Mouse (Mus musculus) embryonic facial prominence, embryonic 14.5 days (tissue): ENCODE results near the gene Tcf7l2. TPM values are rescaled to one million over a fixed set of nuclear protein-coding genes. Genes with fewer than 3 reads are reported as not detected.

Experiments
- ATAC-seq: fragments of 200-750 bp; cut with Nextera tagmentation; 2 replicates; pipeline ENCODE4 v1.8.0; 2017; ENCODE audit warnings: low read depth, moderate number of reproducible peaks, moderate TSS enrichment
- DNase-seq: peaks from one replicate; pipeline ENCODE4 v3.0.0-alpha.2; 2015; ENCODE audit warnings: low spot score
- H3K27ac ChIP-seq: fragments of 300-500 bp; sonication (generic); replicated peaks from 2 replicates; pipeline ENCODE4 v1.5.1; 2014; ENCODE audit warnings: low read depth, mild to moderate bottlenecking, low read length, moderate library complexity
- H3K27me3 ChIP-seq: fragments of 300-500 bp; sonication (generic); replicated peaks from 2 replicates; pipeline ENCODE4 v1.6.1; 2014; ENCODE audit warnings: low read length; ENCODE audit not compliant: control insufficient read depth, insufficient read depth
- H3K36me3 ChIP-seq: fragments of 300-500 bp; sonication (generic); 2 replicates; pipeline ENCODE4 v1.6.1; 2014; ENCODE audit warnings: low read length, mixed read lengths; ENCODE audit not compliant: control insufficient read depth, insufficient read depth
- H3K4me1 ChIP-seq: fragments of 300-500 bp; sonication (generic); 2 replicates; pipeline ENCODE4 v1.6.1; 2014; ENCODE audit warnings: antibody characterized with exemption, low read length; ENCODE audit not compliant: control insufficient read depth, insufficient read depth
- H3K4me2 ChIP-seq: fragments of 300-500 bp; sonication (generic); 2 replicates; pipeline ENCODE4 v1.6.1; 2014; ENCODE audit warnings: low read depth, mild to moderate bottlenecking, low read length, moderate library complexity, mixed read lengths
- H3K4me3 ChIP-seq: fragments of 300-500 bp; sonication (generic); 2 replicates; pipeline ENCODE4 v1.5.1; 2014; ENCODE audit warnings: low read depth, mild to moderate bottlenecking, low read length
- H3K9ac ChIP-seq: fragments of 300-500 bp; sonication (generic); 2 replicates; pipeline ENCODE4 v1.6.1; 2014; ENCODE audit warnings: low read depth, mild to moderate bottlenecking, low read length, moderate library complexity, mixed read lengths
- H3K9me3 ChIP-seq: fragments of 300-500 bp; sonication (generic); 2 replicates; pipeline ENCODE4 v1.6.1; 2016; ENCODE audit warnings: low read length; ENCODE audit not compliant: control insufficient read depth
- WGBS: fragments of 180-500 bp; shearing (Covaris S2); extraction: QIAGEN DNeasy Blood & Tissue Kit; methylation state at CpG from one replicate; pipeline ENCODE4 v1.1.7; 2014; 5-methylcytosine and 5-hydroxymethylcytosine counted together
- polyA plus RNA-seq: library from polyadenylated mRNA; unstranded; fragments of >200 nt; fragmentation: Nextera tagmentation; extraction: Ambion mirVana; gene quantifications from 2 replicates; pipeline ENCODE4 v1.2.1, GENCODE M21; 2014

The Tcf7l2 gene
- polyA plus RNA-seq, 1 experiment from 2014 or later: 106 TPM

DNA sequence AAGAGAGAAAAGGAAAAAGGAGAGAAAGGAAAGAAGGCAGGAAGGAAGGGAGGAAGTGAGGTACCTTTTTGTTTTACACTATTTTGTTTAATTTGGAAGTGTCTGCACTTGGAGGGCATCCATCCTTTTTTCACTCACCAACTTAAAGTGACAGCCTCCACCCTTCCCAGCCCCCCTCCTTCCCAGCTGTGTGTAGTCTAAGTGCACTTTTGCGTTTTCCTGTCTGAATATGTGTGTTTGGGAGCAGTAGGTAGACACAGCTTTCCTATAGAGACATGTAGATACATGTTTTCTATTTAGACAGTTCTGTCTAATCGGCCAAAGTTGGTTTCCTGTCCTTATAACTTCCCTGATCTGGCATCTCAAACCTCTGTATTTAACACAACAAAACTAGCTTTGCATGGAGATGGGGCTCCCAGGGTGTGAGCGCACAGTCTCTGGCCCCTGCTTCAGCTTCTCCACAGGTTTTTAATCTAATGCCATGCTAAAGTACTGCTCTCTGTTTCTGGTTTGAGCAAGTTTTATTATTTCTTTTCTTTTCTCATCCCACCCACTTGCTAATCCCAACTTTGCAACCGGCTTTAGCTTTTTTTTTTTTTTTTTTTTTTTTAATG is 154.3 kb downstream of the Tcf7l2 start:
- peak overlapping the region; percentile 60 for H3K9ac ChIP-seq
- H3K4me2 ChIP-seq: peak overlapping the region; percentile 79
- H3K4me3 ChIP-seq: peak overlapping the region; percentile 40
- H3K27me3 ChIP-seq: no peaks in the 10 kb centered on the region
- DNase-seq (no peak), ATAC-seq (no peak)
- WGBS: 19% methylated on average over 4 of the region's 4 CpGs
- H3K27ac ChIP-seq: peak overlapping the region; percentile 25; the same call in 1 of the 2 replicates
- H3K4me1 ChIP-seq: peaks cover 68% of the 10 kb centered on the region
- H3K9me3 ChIP-seq: no peaks in the 10 kb centered on the region
- no peaks in the 10 kb centered on the region for H3K36me3 ChIP-seq

DNA sequence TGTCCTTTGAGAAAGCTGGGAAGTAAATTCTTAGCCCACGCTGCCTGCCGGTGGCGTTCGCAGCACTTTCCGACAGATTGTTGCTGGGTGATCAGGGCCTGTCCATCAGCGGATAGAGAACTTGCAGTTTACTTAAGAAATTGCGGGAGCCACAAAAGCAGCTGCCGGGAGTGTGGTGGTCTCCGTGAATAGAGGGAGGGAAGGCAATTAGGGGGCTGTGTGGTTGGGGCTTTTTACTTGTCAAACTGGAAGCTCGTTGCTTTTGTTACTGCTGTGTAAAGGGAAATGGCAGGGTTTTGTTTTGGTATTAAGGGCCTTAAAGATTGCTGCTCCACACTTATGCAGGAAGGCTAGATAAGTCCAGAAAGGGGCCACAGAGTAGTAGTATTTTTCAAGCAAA is 155.0 kb downstream of the Tcf7l2 start:
- Histone ChIP-seq H3K4me1 (peaks cover 73% of the 10 kb centered on the region), H3K4me3 (0 out of 2 replicates have a peak overlapping the region, but pooled peaks have one; percentile 2), H3K9me3 (no peaks in the 10 kb centered on the region), H3K4me2 (peak overlapping the region; percentile 79), H3K36me3 (no peaks in the 10 kb centered on the region), H3K27ac (peak overlapping the region; percentile 25; the same call in 1 of the 2 replicates), H3K9ac (peak overlapping the region; percentile 40), H3K27me3 (no peaks in the 10 kb centered on the region)
- ATAC-seq: no peak
- peak; percentile 47 for DNase-seq
- 23% methylated on average over 10 of the region's 10 CpGs for WGBS

DNA sequence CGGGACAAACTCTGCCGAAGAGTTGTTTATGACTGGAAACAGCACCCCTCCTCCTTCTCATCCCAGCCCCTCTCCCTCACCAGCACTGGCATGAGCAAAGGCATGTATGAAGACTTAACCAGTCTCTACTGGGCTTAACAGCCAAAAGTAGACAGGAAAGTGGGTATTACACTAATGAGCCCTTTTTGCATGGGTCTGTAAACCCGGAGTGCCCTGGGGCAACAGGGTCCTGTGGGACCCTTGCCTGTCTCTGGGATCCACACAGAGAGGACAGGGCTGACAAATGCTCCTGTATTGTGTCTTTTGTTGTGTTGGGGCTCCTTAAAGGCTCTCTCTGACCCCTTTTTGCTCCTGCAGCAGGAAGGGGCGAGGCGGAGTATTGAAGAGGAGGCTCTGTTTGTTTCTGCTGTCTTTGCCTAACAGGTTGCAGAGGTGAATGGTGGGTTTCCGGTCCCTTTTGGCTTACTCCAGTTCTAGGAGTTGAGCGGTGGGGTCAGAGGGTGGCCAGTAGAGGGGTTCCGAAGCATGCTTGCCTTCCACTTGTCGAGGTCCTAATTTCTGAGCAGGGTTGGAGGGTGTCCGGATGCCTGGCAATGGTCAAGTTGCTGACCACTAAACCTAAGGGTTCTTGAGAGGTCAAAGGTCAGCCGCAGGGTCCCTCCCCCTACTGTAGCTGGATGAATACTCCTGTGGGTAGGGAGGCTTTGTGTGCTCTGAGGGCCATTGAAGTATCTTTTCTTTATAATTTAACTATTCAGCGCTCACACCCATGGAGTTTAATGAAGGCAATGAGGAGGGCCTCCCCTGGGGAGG is 161.2 kb downstream of the Tcf7l2 start:
- DNase-seq (no peak), ATAC-seq (no peak)
- H3K9me3 ChIP-seq: no peaks in the 10 kb centered on the region
- no peak overlapping the region for H3K4me3 ChIP-seq
- no peak overlapping the region for H3K4me2 ChIP-seq
- H3K27me3 ChIP-seq: no peaks in the 10 kb centered on the region
- WGBS: 74% methylated on average over 12 of the region's 12 CpGs
- peaks cover 41% of the 10 kb centered on the region for H3K4me1 ChIP-seq
- no peak overlapping the region for H3K9ac ChIP-seq
- no peak overlapping the region for H3K27ac ChIP-seq
- H3K36me3 ChIP-seq: no peaks in the 10 kb centered on the region; the same call in 1 of the 2 replicates

DNA sequence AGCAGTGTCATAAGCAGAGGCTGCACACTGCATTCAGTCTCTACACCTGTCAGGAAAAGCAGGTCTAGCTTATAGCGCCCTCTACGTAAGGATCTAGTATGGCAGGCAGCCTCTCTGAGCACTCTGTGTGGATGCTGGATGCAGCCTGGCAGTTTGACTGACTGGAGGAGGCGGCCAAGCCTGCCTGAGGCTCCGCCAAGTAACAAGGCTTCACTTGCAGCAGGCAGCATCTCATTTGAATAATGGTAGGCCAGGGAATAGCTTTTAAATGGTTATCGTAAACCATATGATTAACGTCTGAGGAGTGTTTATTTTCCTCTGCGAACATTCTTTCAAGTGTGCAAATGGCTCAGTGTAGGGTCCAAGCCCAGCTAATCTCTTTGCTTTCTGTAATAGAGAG is 167.4 kb downstream of the Tcf7l2 start:
- 51% methylated on average over 7 of the region's 7 CpGs for WGBS
- peak; percentile 73 for DNase-seq
- Histone ChIP-seq H3K9ac (no peak overlapping the region), H3K4me1 (no peaks in the 10 kb centered on the region), H3K9me3 (no peaks in the 10 kb centered on the region), H3K4me2 (no peak overlapping the region), H3K27ac (no peak overlapping the region), H3K36me3 (peaks cover 49% of the 10 kb centered on the region), H3K4me3 (no peak overlapping the region), H3K27me3 (no peaks in the 10 kb centered on the region)
- peak; percentile 71 for ATAC-seq

DNA sequence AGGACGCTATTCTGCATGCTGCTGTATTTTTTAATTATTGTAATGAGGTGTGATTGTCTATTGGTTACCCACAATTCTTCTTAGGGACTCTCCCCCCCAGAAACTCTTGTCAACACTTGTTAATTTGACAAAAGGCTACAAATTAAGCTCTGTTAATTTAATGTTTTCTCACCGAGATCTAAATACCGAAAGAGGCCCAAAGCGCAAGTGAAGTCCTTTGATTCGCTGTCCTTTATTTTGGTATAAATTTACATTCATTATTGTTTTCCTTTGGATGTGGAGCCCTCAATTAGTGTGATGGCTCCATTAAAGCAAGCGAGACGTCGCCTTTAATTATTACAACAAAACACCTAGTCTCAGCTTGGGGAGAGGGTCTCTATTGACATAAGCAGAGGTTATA is 170.3 kb downstream of the Tcf7l2 start:
- WGBS: 95% methylated on average over 8 of the region's 8 CpGs

DNA sequence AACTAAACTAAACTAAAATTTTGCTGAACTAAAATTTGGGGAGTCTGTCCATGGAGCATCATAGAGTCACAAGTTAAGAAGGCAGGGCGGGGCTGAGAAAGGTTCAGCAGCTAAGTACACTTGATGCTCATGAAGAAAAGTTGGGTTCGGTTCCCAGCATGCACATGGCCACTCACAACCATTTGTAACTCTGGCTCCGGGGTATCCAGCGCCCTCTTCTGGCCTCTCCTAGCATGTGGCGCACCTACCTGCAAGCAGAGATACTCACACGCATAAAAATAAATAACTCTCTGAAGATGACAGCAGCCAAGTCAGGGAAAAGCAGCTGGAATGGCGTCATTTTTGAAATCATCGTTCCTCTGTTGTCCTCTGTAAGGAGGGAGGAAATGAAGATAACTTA is 171.2 kb downstream of the Tcf7l2 start:
- H3K36me3 ChIP-seq: peaks cover 70% of the 10 kb centered on the region
- ATAC-seq (no peak), DNase-seq (no peak)
- 93% methylated on average over 8 of the region's 8 CpGs for WGBS
- no peak overlapping the region for H3K27ac ChIP-seq
- H3K4me3 ChIP-seq: no peak overlapping the region
- no peaks in the 10 kb centered on the region for H3K27me3 ChIP-seq
- no peak overlapping the region for H3K4me2 ChIP-seq
- H3K9ac ChIP-seq: no peak overlapping the region
- no peaks in the 10 kb centered on the region for H3K9me3 ChIP-seq
- 0 out of 2 replicates have a peak, but pooled peaks cover 4% of the 10 kb centered on the region for H3K4me1 ChIP-seq

More for the DNA sequence above, 170.3 kb downstream of the Tcf7l2 start:
- no peak for ATAC-seq
- H3K9ac ChIP-seq: no peak overlapping the region
- no peaks in the 10 kb centered on the region for H3K9me3 ChIP-seq
- no peak overlapping the region for H3K4me2 ChIP-seq
- no peak overlapping the region for H3K4me3 ChIP-seq
- DNase-seq: no peak
- peaks cover 62% of the 10 kb centered on the region for H3K36me3 ChIP-seq
- H3K27me3 ChIP-seq: no peaks in the 10 kb centered on the region
- no peak overlapping the region for H3K27ac ChIP-seq
- 0 out of 2 replicates have a peak, but pooled peaks cover 4% of the 10 kb centered on the region for H3K4me1 ChIP-seq

DNA sequence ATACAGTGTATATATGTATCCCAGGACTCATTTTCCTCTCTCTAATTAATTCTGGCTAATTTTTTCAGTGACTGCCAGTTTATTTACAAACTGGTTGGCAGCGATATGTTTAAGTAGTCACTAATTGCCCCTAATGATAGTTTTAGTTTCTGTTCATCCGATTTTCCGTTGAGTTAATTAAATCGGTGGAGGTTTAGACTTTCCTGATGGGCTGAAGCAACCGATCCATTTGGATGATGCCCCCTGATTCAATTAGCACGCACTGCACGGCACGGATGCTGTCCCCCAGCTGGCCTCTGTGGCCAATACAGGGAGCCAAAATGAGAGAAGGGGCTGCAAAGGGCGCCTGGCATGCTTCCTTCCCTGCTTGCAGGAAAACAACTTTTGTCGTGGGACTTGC is 172.0 kb downstream of the Tcf7l2 start:
- DNase-seq: no peak
- peaks cover 70% of the 10 kb centered on the region for H3K36me3 ChIP-seq
- H3K9me3 ChIP-seq: no peaks in the 10 kb centered on the region
- H3K4me2 ChIP-seq: no peak overlapping the region
- no peaks in the 10 kb centered on the region for H3K27me3 ChIP-seq
- 64% methylated on average over 10 of the region's 10 CpGs for WGBS
- H3K4me1 ChIP-seq: 0 out of 2 replicates have a peak, but pooled peaks cover 4% of the 10 kb centered on the region
- no peak overlapping the region for H3K4me3 ChIP-seq
- H3K9ac ChIP-seq: no peak overlapping the region
- ATAC-seq: no peak
- no peak overlapping the region for H3K27ac ChIP-seq

DNA sequence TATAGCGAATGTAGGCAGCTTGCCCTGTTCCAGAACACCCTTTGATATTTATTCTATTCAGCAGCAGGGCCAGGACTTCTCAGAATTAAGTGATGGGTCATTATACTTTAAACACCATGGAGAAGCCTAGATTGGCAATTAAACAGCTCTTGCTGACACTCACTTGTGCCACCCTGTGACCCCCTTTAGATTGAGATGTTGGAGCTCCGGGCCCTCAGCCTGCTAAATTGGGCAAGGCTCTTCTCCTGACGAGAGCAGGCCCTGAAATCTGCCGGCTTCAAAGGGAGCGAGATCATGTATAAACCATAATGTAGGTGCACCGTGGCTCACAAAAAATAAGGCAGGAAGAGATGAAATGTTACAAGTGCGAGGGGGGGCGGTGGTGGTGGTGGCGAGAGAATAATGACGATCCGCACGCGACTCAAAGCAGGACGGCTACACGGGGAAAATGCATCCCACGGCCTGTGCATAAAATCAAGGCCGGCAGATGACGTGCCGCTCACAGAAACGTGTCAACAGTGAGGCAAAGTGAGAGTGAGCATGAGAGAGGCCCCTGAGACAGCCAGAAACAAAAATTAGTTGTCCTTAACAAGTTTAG is 173.1 kb downstream of the Tcf7l2 start:
- WGBS: 75% methylated on average over 20 of the region's 20 CpGs
- no peak for ATAC-seq
- no peak overlapping the region for H3K4me3 ChIP-seq
- H3K27me3 ChIP-seq: no peaks in the 10 kb centered on the region
- no peak for DNase-seq
- H3K9me3 ChIP-seq: no peaks in the 10 kb centered on the region
- H3K4me2 ChIP-seq: no peak overlapping the region
- H3K36me3 ChIP-seq: peaks cover 72% of the 10 kb centered on the region
- H3K9ac ChIP-seq: no peak overlapping the region
- H3K4me1 ChIP-seq: 0 out of 2 replicates have a peak, but pooled peaks cover 4% of the 10 kb centered on the region
- H3K27ac ChIP-seq: no peak overlapping the region
